Mouse (Mus musculus) hindbrain, embryonic 10.5 days (tissue): ENCODE data around the gene Cpne9. TPM values are rescaled to one million over a fixed set of nuclear protein-coding genes. Genes with fewer than 3 reads are reported as not detected.
"Not testable (repeated sequence)": the region's sequence is repeated elsewhere in the genome, so short reads cannot be mapped to it uniquely, and the experiment has no call there.

Experiments used
- DNase-seq: peaks from one replicate; pipeline ENCODE4 v3.0.0-alpha.2; 2017; ENCODE audit warnings: low spot score
- H3K27ac ChIP-seq: fragments of 300-500 bp; sonication (generic); 2 replicates; pipeline ENCODE4 v1.5.1; 2016; ENCODE audit warnings: mild to moderate bottlenecking, moderate library complexity
- H3K27me3 ChIP-seq: fragments of 300-500 bp; sonication (generic); 2 replicates; pipeline ENCODE4 v1.6.1; 2016; ENCODE audit warnings: mild to moderate bottlenecking; ENCODE audit not compliant: poor library complexity, insufficient read depth, severe bottlenecking
- H3K36me3 ChIP-seq: fragments of 300-500 bp; sonication (generic); 2 replicates; pipeline ENCODE4 v1.6.1; 2016; ENCODE audit warnings: mild to moderate bottlenecking, moderate library complexity
- H3K4me1 ChIP-seq: fragments of 300-500 bp; sonication (generic); replicated peaks from 2 replicates; pipeline ENCODE4 v1.6.1; 2016; ENCODE audit warnings: mild to moderate bottlenecking
- H3K4me3 ChIP-seq: fragments of 300-500 bp; sonication (generic); 2 replicates; pipeline ENCODE4 v1.5.1; 2016; ENCODE audit warnings: mild to moderate bottlenecking, moderate library complexity
- H3K9me3 ChIP-seq: fragments of 300-500 bp; sonication (generic); 2 replicates; pipeline ENCODE4 v1.6.1; 2016; ENCODE audit warnings: mild to moderate bottlenecking, moderate library complexity
- WGBS: fragments of 180-500 bp; shearing (Covaris S2); methylation state at CpG from one replicate; pipeline ENCODE4 v1.1.7; 2016; 5-methylcytosine and 5-hydroxymethylcytosine counted together
- polyA plus RNA-seq: library from polyadenylated mRNA; unstranded; fragments of >200 nt; fragmentation: Nextera tagmentation; extraction: Ambion mirVana; gene quantifications from 2 replicates; pipeline ENCODE4 v1.2.1, GENCODE M21; 2016

Gene Cpne9
- polyA plus RNA-seq, 1 experiment from 2014 or later: 0.58 TPM

- H3K36me3 ChIP-seq: peaks cover 80% of the 10 kb centered on the region
- WGBS: 81% methylated on average over 6 of the region's 6 CpGs
- H3K9me3 ChIP-seq, H3K4me1 ChIP-seq, DNase-seq, H3K27me3 ChIP-seq, H3K4me3 ChIP-seq, H3K27ac ChIP-seq: not testable (repeated sequence)
Observed at GRCm38 (mm10) chr6:113332734-113333133, 50.6 kb downstream of the Cpne9 start.

GRCm38 (mm10) chr6:113333137-113333950 is 51.2 kb downstream of the Cpne9 start:
- Histone ChIP-seq H3K27me3 (no peaks in the 10 kb centered on the region), H3K9me3 (no peaks in the 10 kb centered on the region), H3K4me1 (no peaks in the 10 kb centered on the region), H3K4me3 (no peak overlapping the region), H3K27ac (no peak overlapping the region), H3K36me3 (peaks cover 85% of the 10 kb centered on the region)
- 93% methylated on average over 14 of the region's 14 CpGs for WGBS
- no peak for DNase-seq

GRCm38 (mm10) chr6:113334216-113334615 is 52.1 kb downstream of the Cpne9 start:
- 88% methylated on average over 6 of the region's 6 CpGs for WGBS
- H3K4me3 ChIP-seq: no peak overlapping the region
- H3K27ac ChIP-seq: no peak overlapping the region
- no peaks in the 10 kb centered on the region for H3K27me3 ChIP-seq
- peaks cover 82% of the 10 kb centered on the region for H3K36me3 ChIP-seq
- no peaks in the 10 kb centered on the region for H3K9me3 ChIP-seq
- no peak for DNase-seq
- no peaks in the 10 kb centered on the region for H3K4me1 ChIP-seq

GRCm38 (mm10) chr6:113336852-113337620 is 54.9 kb downstream of the Cpne9 start:
- no peaks in the 10 kb centered on the region for H3K27me3 ChIP-seq
- 83% methylated on average over 8 of the region's 8 CpGs for WGBS
- H3K9me3 ChIP-seq: no peaks in the 10 kb centered on the region
- no peak overlapping the region for H3K27ac ChIP-seq
- H3K36me3 ChIP-seq: peaks cover 68% of the 10 kb centered on the region
- DNase-seq: no peak
- peaks cover 6% of the 10 kb centered on the region for H3K4me1 ChIP-seq
- H3K4me3 ChIP-seq: no peak overlapping the region

- DNase-seq: no peak
- Histone ChIP-seq H3K4me3 (no peak overlapping the region), H3K4me1 (peaks cover 28% of the 10 kb centered on the region), H3K27ac (no peak overlapping the region), H3K36me3 (peaks cover 26% of the 10 kb centered on the region), H3K27me3 (no peaks in the 10 kb centered on the region), H3K9me3 (no peaks in the 10 kb centered on the region)
- WGBS: 86% methylated on average over 6 of the region's 6 CpGs
Observed at GRCm38 (mm10) chr6:113341574-113341973, 59.5 kb downstream of the Cpne9 start.

- Histone ChIP-seq H3K36me3 (peaks cover 24% of the 10 kb centered on the region), H3K9me3 (no peaks in the 10 kb centered on the region), H3K4me1 (peaks cover 28% of the 10 kb centered on the region), H3K27ac (0 out of 2 replicates have a peak overlapping the region, but pooled peaks have one; percentile 5), H3K4me3 (no peak overlapping the region), H3K27me3 (no peaks in the 10 kb centered on the region)
- no peak for DNase-seq
- 53% methylated on average over 5 of the region's 7 CpGs for WGBS
Observed at GRCm38 (mm10) chr6:113342297-113342696, 60.2 kb downstream of the Cpne9 start.

GRCm38 (mm10) chr6:113343177-113344092 is 61.3 kb downstream of the Cpne9 start, which contains the start of gene Camk1:
Gene Camk1 (minus strand): TSS chr6:113343984.
- peak; percentile 69 for DNase-seq
- no peaks in the 10 kb centered on the region for H3K27me3 ChIP-seq
- peak within 1 kb of the TSS; percentile 64 for H3K4me3 ChIP-seq
- no peaks in the 10 kb centered on the region for H3K9me3 ChIP-seq
- whole genome bisulfite sequencing: 18% methylated on average over 32 of the region's 32 CpGs
- peaks cover 14% of the 10 kb centered on the region for H3K36me3 ChIP-seq
- H3K4me1 ChIP-seq: peaks cover 28% of the 10 kb centered on the region
- H3K27ac ChIP-seq: peak within 1 kb of the TSS; percentile 90

- peaks cover 8% of the 10 kb centered on the region for H3K36me3 ChIP-seq
- 67% methylated on average over 2 of the region's 2 CpGs for WGBS
- peak overlapping the region; percentile 90 for H3K27ac ChIP-seq
- peaks cover 28% of the 10 kb centered on the region for H3K4me1 ChIP-seq
- H3K4me3 ChIP-seq: no peak overlapping the region; the same call in 1 of the 2 replicates
- no peak for DNase-seq
- H3K27me3 ChIP-seq: no peaks in the 10 kb centered on the region
- no peaks in the 10 kb centered on the region for H3K9me3 ChIP-seq
Observed at GRCm38 (mm10) chr6:113344321-113344720, 62.2 kb downstream of the Cpne9 start.

- DNase-seq: no peak
- Histone ChIP-seq H3K4me1 (peaks cover 24% of the 10 kb centered on the region), H3K4me3 (no peak overlapping the region), H3K27me3 (no peaks in the 10 kb centered on the region), H3K27ac (no peak overlapping the region), H3K36me3 (no peaks in the 10 kb centered on the region), H3K9me3 (no peaks in the 10 kb centered on the region)
- WGBS: 79% methylated on average over 4 of the region's 4 CpGs
Observed at GRCm38 (mm10) chr6:113346897-113347296, 64.8 kb downstream of the Cpne9 start.

GRCm38 (mm10) chr6:113350538-113350937 is 68.4 kb downstream of the Cpne9 start:
- H3K9me3 ChIP-seq: no peaks in the 10 kb centered on the region
- H3K4me1 ChIP-seq: no peaks in the 10 kb centered on the region
- no peaks in the 10 kb centered on the region for H3K27me3 ChIP-seq
- H3K36me3 ChIP-seq: no peaks in the 10 kb centered on the region
- no peak overlapping the region for H3K27ac ChIP-seq
- DNase-seq: no peak
- H3K4me3 ChIP-seq: no peak overlapping the region

- WGBS: 80% methylated on average over 1 of the region's 1 CpGs
- Histone ChIP-seq H3K4me3 (no peak overlapping the region), H3K4me1 (no peaks in the 10 kb centered on the region), H3K27me3 (no peaks in the 10 kb centered on the region), H3K9me3 (no peaks in the 10 kb centered on the region), H3K36me3 (no peaks in the 10 kb centered on the region), H3K27ac (no peak overlapping the region)
- DNase-seq: no peak
Observed at GRCm38 (mm10) chr6:113351161-113351560, 69.1 kb downstream of the Cpne9 start.

- DNase-seq: no peak
- WGBS: 63% methylated on average over 10 of the region's 10 CpGs
- Histone ChIP-seq H3K4me1 (no peaks in the 10 kb centered on the region), H3K27ac (no peak overlapping the region), H3K9me3 (no peaks in the 10 kb centered on the region), H3K27me3 (no peaks in the 10 kb centered on the region), H3K4me3 (no peak overlapping the region), H3K36me3 (no peaks in the 10 kb centered on the region)
Observed at GRCm38 (mm10) chr6:113351653-113352052, 69.5 kb downstream of the Cpne9 start.
